Mouse (Mus musculus) neural tube, embryonic 12.5 days (tissue): Measurements from ENCODE around the gene Tmem247. TPM values are rescaled to one million over a fixed set of nuclear protein-coding genes. Genes with fewer than 3 reads are reported as not detected.

Experiments used
- ATAC-seq: fragments of 200-750 bp; cut with Nextera tagmentation; 2 replicates; pipeline ENCODE4 v1.8.0; 2017; ENCODE audit warnings: low read depth, mild to moderate bottlenecking, moderate TSS enrichment, moderate library complexity; ENCODE audit not compliant: low FRiP score
- H3K27ac ChIP-seq: fragments of 300-500 bp; sonication (generic); 2 replicates; pipeline ENCODE4 v1.5.1; 2016
- H3K27me3 ChIP-seq: fragments of 300-500 bp; sonication (generic); replicated peaks from 2 replicates; pipeline ENCODE4 v1.6.1; 2016; ENCODE audit warnings: mild to moderate bottlenecking
- H3K36me3 ChIP-seq: fragments of 300-500 bp; sonication (generic); 2 replicates; pipeline ENCODE4 v1.6.1; 2016; ENCODE audit warnings: mild to moderate bottlenecking
- H3K4me1 ChIP-seq: fragments of 300-500 bp; sonication (generic); 2 replicates; pipeline ENCODE4 v1.6.1; 2016
- H3K4me2 ChIP-seq: fragments of 300-500 bp; sonication (generic); replicated peaks from 2 replicates; pipeline ENCODE4 v1.6.1; 2016; ENCODE audit warnings: mild to moderate bottlenecking
- H3K4me3 ChIP-seq: fragments of 300-500 bp; sonication (generic); 2 replicates; pipeline ENCODE4 v1.5.1; 2016
- H3K9ac ChIP-seq: fragments of 300-500 bp; sonication (generic); 2 replicates; pipeline ENCODE4 v1.6.1; 2016; ENCODE audit warnings: mild to moderate bottlenecking
- H3K9me3 ChIP-seq: fragments of 300-500 bp; sonication (generic); 2 replicates; pipeline ENCODE4 v1.6.1; 2016; ENCODE audit warnings: mild to moderate bottlenecking
- WGBS: fragments of 180-500 bp; shearing (Covaris S2); methylation state at CpG from one replicate; pipeline ENCODE4 v1.1.7; 2016; 5-methylcytosine and 5-hydroxymethylcytosine counted together
- polyA plus RNA-seq: library from polyadenylated mRNA; unstranded; fragments of >200 nt; fragmentation: Nextera tagmentation; extraction: Ambion mirVana; gene quantifications from 2 replicates; pipeline ENCODE4 v1.2.1, GENCODE M21; 2016

Tmem247 gene
- polyA plus RNA-seq, 1 experiment from 2014 or later, result not detected

GRCm38 (mm10) chr17:86903596-86903995, 13.6 kb upstream of the Tmem247 start:
- peaks cover 25% of the 10 kb centered on the region for H3K4me1 ChIP-seq
- no peak overlapping the region for H3K4me3 ChIP-seq
- no peak for ATAC-seq
- H3K36me3 ChIP-seq, result no peaks in the 10 kb centered on the region
- 20% methylated on average over 7 of the region's 7 CpGs for WGBS
- no peak overlapping the region for H3K4me2 ChIP-seq
- no peak overlapping the region for H3K9ac ChIP-seq
- H3K27ac ChIP-seq, result no peak overlapping the region
- H3K9me3 ChIP-seq, result no peaks in the 10 kb centered on the region
- no peaks in the 10 kb centered on the region for H3K27me3 ChIP-seq

GRCm38 (mm10) chr17:86904206-86904605, 12.9 kb upstream of the Tmem247 start:
- no peak for ATAC-seq
- Histone ChIP-seq H3K4me3 (no peak overlapping the region), H3K9me3 (no peaks in the 10 kb centered on the region), H3K27ac (no peak overlapping the region), H3K4me1 (peaks cover 25% of the 10 kb centered on the region), H3K36me3 (no peaks in the 10 kb centered on the region), H3K27me3 (no peaks in the 10 kb centered on the region), H3K9ac (no peak overlapping the region), H3K4me2 (no peak overlapping the region)
- WGBS, result 66% methylated on average over 3 of the region's 3 CpGs

GRCm38 (mm10) chr17:86905297-86906135, 11.6 kb upstream of the Tmem247 start:
- WGBS, result 13% methylated on average over 19 of the region's 19 CpGs
- peak; percentile 48 for ATAC-seq
- Histone ChIP-seq H3K4me3 (no peak overlapping the region), H3K9me3 (no peaks in the 10 kb centered on the region), H3K4me1 (peaks cover 25% of the 10 kb centered on the region), H3K4me2 (peak overlapping the region; percentile 22), H3K27ac (no peak overlapping the region), H3K36me3 (no peaks in the 10 kb centered on the region), H3K9ac (no peak overlapping the region), H3K27me3 (no peaks in the 10 kb centered on the region)

- Histone ChIP-seq H3K4me2 (peak overlapping the region; percentile 22), H3K27me3 (no peaks in the 10 kb centered on the region)
Observed at GRCm38 (mm10) chr17:86906136-86906461, 11.0 kb upstream of the Tmem247 start.

GRCm38 (mm10) chr17:86906601-86907000, 10.5 kb upstream of the Tmem247 start:
- Histone ChIP-seq H3K27me3 (no peaks in the 10 kb centered on the region), H3K4me2 (no peak overlapping the region), H3K27ac (no peak overlapping the region), H3K4me3 (no peak overlapping the region), H3K9ac (no peak overlapping the region), H3K4me1 (peaks cover 25% of the 10 kb centered on the region), H3K36me3 (no peaks in the 10 kb centered on the region), H3K9me3 (no peaks in the 10 kb centered on the region)
- WGBS, result 32% methylated on average over 6 of the region's 6 CpGs
- no peak for ATAC-seq

More at GRCm38 (mm10) chr17:86906136-86906461, 11.0 kb upstream of the Tmem247 start:
- WGBS, result 3% methylated on average over 9 of the region's 9 CpGs
- no peaks in the 10 kb centered on the region for H3K36me3 ChIP-seq
- no peak overlapping the region for H3K9ac ChIP-seq
- no peak overlapping the region for H3K27ac ChIP-seq
- ATAC-seq, result peak; percentile 43; the same call in 1 of the 2 replicates
- peaks cover 25% of the 10 kb centered on the region for H3K4me1 ChIP-seq
- no peaks in the 10 kb centered on the region for H3K9me3 ChIP-seq
- no peak overlapping the region for H3K4me3 ChIP-seq

- Histone ChIP-seq H3K27me3 (no peaks in the 10 kb centered on the region), H3K27ac (no peak overlapping the region), H3K4me3 (no peak overlapping the region), H3K36me3 (no peaks in the 10 kb centered on the region), H3K4me2 (no peak overlapping the region), H3K9me3 (no peaks in the 10 kb centered on the region), H3K9ac (no peak overlapping the region), H3K4me1 (peaks cover 25% of the 10 kb centered on the region)
- 81% methylated on average over 3 of the region's 3 CpGs for WGBS
- ATAC-seq, result no peak
Observed at GRCm38 (mm10) chr17:86907092-86907491, 10.1 kb upstream of the Tmem247 start.

- Histone ChIP-seq H3K27me3 (no peaks in the 10 kb centered on the region), H3K27ac (no peak overlapping the region), H3K36me3 (no peaks in the 10 kb centered on the region), H3K4me1 (peaks cover 24% of the 10 kb centered on the region), H3K4me2 (no peak overlapping the region), H3K9ac (no peak overlapping the region), H3K4me3 (no peak overlapping the region), H3K9me3 (no peaks in the 10 kb centered on the region)
- WGBS, result 78% methylated on average over 8 of the region's 8 CpGs
- ATAC-seq, result no peak
Observed at GRCm38 (mm10) chr17:86908316-86908715, 8.8 kb upstream of the Tmem247 start.

- WGBS, result 72% methylated on average over 14 of the region's 14 CpGs
- no peak for ATAC-seq
- H3K27ac ChIP-seq, result no peak overlapping the region
Observed at GRCm38 (mm10) chr17:86909733-86910495, 7.2 kb upstream of the Tmem247 start.

GRCm38 (mm10) chr17:86911261-86911660, 5.9 kb upstream of the Tmem247 start:
- Histone ChIP-seq H3K4me1 (no peaks in the 10 kb centered on the region), H3K4me2 (no peak overlapping the region), H3K4me3 (no peak overlapping the region), H3K36me3 (no peaks in the 10 kb centered on the region), H3K9ac (no peak overlapping the region), H3K27ac (no peak overlapping the region), H3K9me3 (0 out of 2 replicates have a peak, but pooled peaks cover 3% of the 10 kb centered on the region), H3K27me3 (no peaks in the 10 kb centered on the region)
- 76% methylated on average over 5 of the region's 5 CpGs for WGBS
- ATAC-seq, result no peak

More at GRCm38 (mm10) chr17:86909733-86910495, 7.2 kb upstream of the Tmem247 start:
- no peaks in the 10 kb centered on the region for H3K27me3 ChIP-seq
- no peak overlapping the region for H3K4me3 ChIP-seq
- no peaks in the 10 kb centered on the region for H3K36me3 ChIP-seq
- H3K9me3 ChIP-seq, result no peaks in the 10 kb centered on the region
- H3K4me2 ChIP-seq, result no peak overlapping the region
- peaks cover 9% of the 10 kb centered on the region for H3K4me1 ChIP-seq
- H3K9ac ChIP-seq, result no peak overlapping the region

GRCm38 (mm10) chr17:86913003-86913607, 4.0 kb upstream of the Tmem247 start:
- ATAC-seq, result no peak
- Histone ChIP-seq H3K4me3 (no peak overlapping the region), H3K27me3 (no peaks in the 10 kb centered on the region), H3K9me3 (0 out of 2 replicates have a peak, but pooled peaks cover 3% of the 10 kb centered on the region), H3K27ac (no peak overlapping the region), H3K4me2 (no peak overlapping the region), H3K4me1 (no peaks in the 10 kb centered on the region), H3K36me3 (no peaks in the 10 kb centered on the region), H3K9ac (no peak overlapping the region)
- WGBS, result 82% methylated on average over 7 of the region's 7 CpGs

GRCm38 (mm10) chr17:86915540-86915939, 1.6 kb upstream of the Tmem247 start:
- H3K9me3 ChIP-seq, result 0 out of 2 replicates have a peak, but pooled peaks cover 3% of the 10 kb centered on the region
- no peak overlapping the region for H3K4me3 ChIP-seq
- WGBS, result 86% methylated on average over 4 of the region's 4 CpGs
- no peak overlapping the region for H3K27ac ChIP-seq
- no peaks in the 10 kb centered on the region for H3K4me1 ChIP-seq
- no peaks in the 10 kb centered on the region for H3K36me3 ChIP-seq
- H3K4me2 ChIP-seq, result no peak overlapping the region
- H3K9ac ChIP-seq, result no peak overlapping the region
- H3K27me3 ChIP-seq, result no peaks in the 10 kb centered on the region
- ATAC-seq, result no peak

GRCm38 (mm10) chr17:86918786-86919185, 1.6 kb downstream of the Tmem247 start:
- no peaks in the 10 kb centered on the region for H3K27me3 ChIP-seq
- WGBS, result 74% methylated on average over 6 of the region's 6 CpGs
- no peaks in the 10 kb centered on the region for H3K4me1 ChIP-seq
- ATAC-seq, result no peak
- no peak overlapping the region for H3K4me3 ChIP-seq
- H3K9me3 ChIP-seq, result 0 out of 2 replicates have a peak, but pooled peaks cover 3% of the 10 kb centered on the region
- H3K4me2 ChIP-seq, result no peak overlapping the region
- no peak overlapping the region for H3K9ac ChIP-seq
- no peaks in the 10 kb centered on the region for H3K36me3 ChIP-seq
- H3K27ac ChIP-seq, result no peak overlapping the region
